Mouse (Mus musculus): Measurements from ENCODE around the gene Gpa33. TPM values are rescaled to one million over a fixed set of nuclear protein-coding genes. Genes with fewer than 3 reads are reported as not detected.

Gene Gpa33
- total and polyA plus RNA-seq, 3 experiments = not detected

- DNase-seq = no peak
- WGBS = 59% methylated on average over 3 of the region's 3 CpGs
- Histone ChIP-seq H3K4me3 (no peak overlapping the region), H3K27ac (no peak overlapping the region), H3K4me1 (ENCODE audit: control insufficient read depth, insufficient read depth, low read length) (no peaks in the 10 kb centered on the region), H3K36me3 (ENCODE audit: control insufficient read depth, insufficient read depth, low read length) (no peaks in the 10 kb centered on the region), H3K9ac (ENCODE audit: low read depth, low read length) (no peak overlapping the region), H3K27me3 (ENCODE audit: control insufficient read depth, insufficient read depth, low read length) (no peaks in the 10 kb centered on the region), H3K79me2 (replicated peaks; ENCODE audit: control insufficient read depth, insufficient read depth, low read length) (no peaks in the 10 kb centered on the region)
- no peak for TF ChIP-seq CTCF (IDR thresholded peaks at IDR 0.05)
- intact Hi-C loops (cut with DNase I) = no loop called here
These were observed 17.6 kb downstream of the Gpa33 start for GRCm38 (mm10) chr1:166147657-166148056.

- no peaks in the 10 kb centered on the region for H3K79me2 ChIP-seq (replicated peaks; ENCODE audit: control insufficient read depth, insufficient read depth, low read length)
- no peak overlapping the region for H3K4me3 ChIP-seq
- no peaks in the 10 kb centered on the region for H3K4me1 ChIP-seq (ENCODE audit: control insufficient read depth, insufficient read depth, low read length)
- DNase-seq = no peak
- intact Hi-C loops (cut with DNase I) = no loop called here
- H3K27me3 ChIP-seq (ENCODE audit: control insufficient read depth, insufficient read depth, low read length) = no peaks in the 10 kb centered on the region
- H3K36me3 ChIP-seq (ENCODE audit: control insufficient read depth, insufficient read depth, low read length) = no peaks in the 10 kb centered on the region
- H3K9ac ChIP-seq (ENCODE audit: low read depth, low read length) = no peak overlapping the region
- WGBS = 84% methylated on average over 4 of the region's 4 CpGs
- TF ChIP-seq EP300 (IDR thresholded peaks at IDR 0.05; ENCODE audit: insufficient read depth, low read depth, low read length) (no peak), POLR2A (IDR thresholded peaks at IDR 0.05; ENCODE audit: insufficient read depth, low read depth, low read length) (no peak), CTCF (IDR thresholded peaks at IDR 0.05) (no peak)
- no peak overlapping the region for H3K27ac ChIP-seq
These were observed 19.4 kb downstream of the Gpa33 start for GRCm38 (mm10) chr1:166149441-166149840.

DNA sequence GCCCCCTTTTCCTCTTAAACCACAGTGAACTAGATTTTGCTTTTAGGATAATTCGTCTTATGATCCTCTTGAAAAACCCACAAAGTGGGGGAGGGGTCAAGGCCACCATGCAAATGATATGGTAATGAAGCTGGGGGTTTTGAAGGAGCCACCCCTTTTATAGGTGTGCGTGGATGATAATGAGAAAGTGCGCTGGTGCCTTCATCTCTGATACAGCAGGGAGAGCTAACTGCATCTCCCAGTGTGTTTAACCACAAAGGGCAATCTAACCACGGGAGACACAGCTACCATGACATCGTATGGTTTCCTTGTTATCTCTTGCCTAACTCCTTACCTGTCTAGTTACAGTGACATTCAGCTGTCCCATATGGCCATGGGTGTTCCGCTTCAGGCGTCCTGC is 20.0 kb downstream of the Gpa33 start:
- intact Hi-C loops (cut with DNase I) = loop anchor here (5.0 to 10.0 kb wide), 2 partner anchors 183 to 495 kb away; no protein-coding TSS in a partner anchor
- WGBS = 78% methylated on average over 7 of the region's 7 CpGs
- Histone ChIP-seq H3K36me3 (ENCODE audit: control insufficient read depth, insufficient read depth, low read length) (no peaks in the 10 kb centered on the region), H3K4me1 (ENCODE audit: control insufficient read depth, insufficient read depth, low read length) (no peaks in the 10 kb centered on the region), H3K9ac (ENCODE audit: low read depth, low read length) (no peak overlapping the region), H3K4me3 (no peak overlapping the region), H3K79me2 (replicated peaks; ENCODE audit: control insufficient read depth, insufficient read depth, low read length) (no peaks in the 10 kb centered on the region), H3K27ac (no peak overlapping the region), H3K27me3 (ENCODE audit: control insufficient read depth, insufficient read depth, low read length) (no peaks in the 10 kb centered on the region; the same call in 1 of the 2 replicates)
- DNase-seq = no peak
- no peak for TF ChIP-seq EP300 (IDR thresholded peaks at IDR 0.05; ENCODE audit: insufficient read depth, low read depth, low read length)
- TF ChIP-seq CTCF (IDR thresholded peaks at IDR 0.05) = no peak
- TF ChIP-seq POLR2A (IDR thresholded peaks at IDR 0.05; ENCODE audit: insufficient read depth, low read depth, low read length) = no peak

GRCm38 (mm10) chr1:166151341-166151740 is 21.3 kb downstream of the Gpa33 start:
- intact Hi-C loops (cut with DNase I) = loop anchor here (5.0 to 10.0 kb wide), 2 partner anchors 184 to 497 kb away; no protein-coding TSS in a partner anchor
- Histone ChIP-seq H3K4me3 (no peak overlapping the region), H3K4me1 (ENCODE audit: control insufficient read depth, insufficient read depth, low read length) (no peaks in the 10 kb centered on the region), H3K36me3 (ENCODE audit: control insufficient read depth, insufficient read depth, low read length) (no peaks in the 10 kb centered on the region), H3K79me2 (replicated peaks; ENCODE audit: control insufficient read depth, insufficient read depth, low read length) (no peaks in the 10 kb centered on the region), H3K9ac (ENCODE audit: low read depth, low read length) (no peak overlapping the region), H3K27ac (no peak overlapping the region), H3K27me3 (ENCODE audit: control insufficient read depth, insufficient read depth, low read length) (no peaks in the 10 kb centered on the region; the same call in 1 of the 2 replicates)
- 57% methylated on average over 11 of the region's 11 CpGs for WGBS
- no peak for DNase-seq
- TF ChIP-seq EP300 (IDR thresholded peaks at IDR 0.05; ENCODE audit: insufficient read depth, low read depth, low read length) (no peak), CTCF (IDR thresholded peaks at IDR 0.05) (no peak), POLR2A (IDR thresholded peaks at IDR 0.05; ENCODE audit: insufficient read depth, low read depth, low read length) (no peak)

DNA sequence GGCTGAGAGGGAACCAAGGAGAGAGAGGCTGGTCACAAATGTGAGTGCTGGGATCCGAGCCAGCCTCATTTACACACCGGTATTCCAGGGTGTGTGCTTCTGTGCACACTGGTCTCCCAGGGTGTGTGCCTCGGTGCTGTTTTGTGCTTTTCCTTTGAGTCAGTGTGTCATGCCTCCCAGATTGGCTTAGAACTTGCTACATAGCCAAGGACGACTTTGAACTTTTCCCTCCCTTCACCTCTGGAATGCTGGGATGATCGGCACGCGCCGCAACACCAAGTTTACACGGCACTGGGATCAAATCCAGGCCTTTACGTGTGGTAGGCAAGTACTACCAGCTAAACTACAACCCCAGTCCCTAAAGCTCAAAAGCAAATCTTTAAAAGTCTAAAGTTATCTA is 22.0 kb downstream of the Gpa33 start:
- TF ChIP-seq POLR2A (IDR thresholded peaks at IDR 0.05; ENCODE audit: insufficient read depth, low read depth, low read length) = no peak
- no peak for TF ChIP-seq CTCF (IDR thresholded peaks at IDR 0.05)
- no peak for TF ChIP-seq EP300 (IDR thresholded peaks at IDR 0.05; ENCODE audit: insufficient read depth, low read depth, low read length)
- no peaks in the 10 kb centered on the region for H3K79me2 ChIP-seq (replicated peaks; ENCODE audit: control insufficient read depth, insufficient read depth, low read length)
- H3K4me1 ChIP-seq (ENCODE audit: control insufficient read depth, insufficient read depth, low read length) = no peaks in the 10 kb centered on the region
- H3K27ac ChIP-seq = no peak overlapping the region
- no peak overlapping the region for H3K9ac ChIP-seq (ENCODE audit: low read depth, low read length)
- H3K4me3 ChIP-seq = no peak overlapping the region
- intact Hi-C loops (cut with DNase I) = loop anchor here (2.0 to 10.0 kb wide), 4 partner anchors 47 to 497 kb away; partner anchors contain the start of gene Pou2f1
- no peaks in the 10 kb centered on the region for H3K36me3 ChIP-seq (ENCODE audit: control insufficient read depth, insufficient read depth, low read length)
- H3K27me3 ChIP-seq (ENCODE audit: control insufficient read depth, insufficient read depth, low read length) = no peaks in the 10 kb centered on the region; the same call in 1 of the 2 replicates
- WGBS = 82% methylated on average over 10 of the region's 10 CpGs
- DNase-seq = no peak

GRCm38 (mm10) chr1:166153351-166154120 is 23.5 kb downstream of the Gpa33 start:
- Histone ChIP-seq H3K27ac (no peak overlapping the region), H3K79me2 (replicated peaks; ENCODE audit: control insufficient read depth, insufficient read depth, low read length) (no peaks in the 10 kb centered on the region), H3K9ac (ENCODE audit: low read depth, low read length) (no peak overlapping the region), H3K4me1 (ENCODE audit: control insufficient read depth, insufficient read depth, low read length) (no peaks in the 10 kb centered on the region), H3K27me3 (ENCODE audit: control insufficient read depth, insufficient read depth, low read length) (no peaks in the 10 kb centered on the region; the same call in 1 of the 2 replicates), H3K4me3 (no peak overlapping the region), H3K36me3 (ENCODE audit: control insufficient read depth, insufficient read depth, low read length) (no peaks in the 10 kb centered on the region)
- peak; percentile 76 to 91 for DNase-seq
- intact Hi-C loops (cut with DNase I) = loop anchor here (1.0 to 10.0 kb wide), 6 partner anchors 49 to 499 kb away; partner anchors contain the start of gene Pou2f1
- TF ChIP-seq CTCF (IDR thresholded peaks at IDR 0.05) (peak; percentile 100), EP300 (IDR thresholded peaks at IDR 0.05; ENCODE audit: insufficient read depth, low read depth, low read length) (peak; percentile 51; the same call in 1 of the 2 replicates), POLR2A (IDR thresholded peaks at IDR 0.05; ENCODE audit: insufficient read depth, low read depth, low read length) (no peak)
- WGBS = 11% methylated on average over 18 of the region's 18 CpGs
